Mouse (Mus musculus): Measurements from ENCODE around the gene Ap1s1. TPM values are rescaled to one million over a fixed set of nuclear protein-coding genes. Genes with fewer than 3 reads are reported as not detected.

The Ap1s1 gene
- polyA plus RNA-seq, 1 experiment from 2014 or later, result 112 TPM

GRCm38 (mm10) chr5:137076191-137076930 lies 30.4 kb upstream of the Ap1s1 start:
- H3K27ac ChIP-seq (ENCODE audit: low read length), result peak overlapping the region; percentile 86
- TF ChIP-seq EP300 (IDR thresholded peaks at IDR 0.05) (0 out of 2 replicates have a peak, but pooled peaks have one; percentile 10), CTCF (IDR thresholded peaks at IDR 0.05) (no peak)
- DNase-seq (ENCODE audit: low spot score) (peak; percentile 88), ATAC-seq (peak; percentile 34)
- H3K27me3 ChIP-seq (replicated peaks; ENCODE audit: insufficient read depth, low read length), result no peaks in the 10 kb centered on the region
- H3K4me3 ChIP-seq (ENCODE audit: low read depth, low read length), result no peak overlapping the region
- WGBS, result 16% methylated on average over 11 of the region's 12 CpGs
- H3K9me3 ChIP-seq (ENCODE audit: low read length), result no peaks in the 10 kb centered on the region
- no peaks in the 10 kb centered on the region for H3K36me3 ChIP-seq (ENCODE audit: insufficient read depth, low read length)
- H3K4me2 ChIP-seq (replicated peaks; ENCODE audit: low read depth, low read length), result no peak overlapping the region
- H3K4me1 ChIP-seq (ENCODE audit: insufficient read depth, low read depth, low read length), result peaks cover 50% of the 10 kb centered on the region
- H3K9ac ChIP-seq (replicated peaks; ENCODE audit: low read depth), result no peak overlapping the region

- Histone ChIP-seq H3K4me3 (ENCODE audit: low read depth, low read length) (no peak overlapping the region), H3K9me3 (ENCODE audit: low read length) (no peaks in the 10 kb centered on the region), H3K27me3 (replicated peaks; ENCODE audit: insufficient read depth, low read length) (no peaks in the 10 kb centered on the region), H3K4me2 (replicated peaks; ENCODE audit: low read depth, low read length) (no peak overlapping the region), H3K36me3 (ENCODE audit: insufficient read depth, low read length) (no peaks in the 10 kb centered on the region), H3K9ac (replicated peaks; ENCODE audit: low read depth) (no peak overlapping the region), H3K27ac (ENCODE audit: low read length) (peak overlapping the region; percentile 86), H3K4me1 (ENCODE audit: insufficient read depth, low read depth, low read length) (peaks cover 50% of the 10 kb centered on the region)
- no peak for TF ChIP-seq CTCF (IDR thresholded peaks at IDR 0.05)
- TF ChIP-seq EP300 (IDR thresholded peaks at IDR 0.05), result no peak
- WGBS, result 49% methylated on average over 6 of the region's 6 CpGs
- ATAC-seq (no peak), DNase-seq (ENCODE audit: low spot score) (no peak)
Measured at GRCm38 (mm10) chr5:137075726-137076125, 29.8 kb upstream of the Ap1s1 start.

GRCm38 (mm10) chr5:137074191-137074651 lies 28.3 kb upstream of the Ap1s1 start:
- H3K36me3 ChIP-seq (ENCODE audit: insufficient read depth, low read length), result no peaks in the 10 kb centered on the region
- peak overlapping the region; percentile 70 for H3K27ac ChIP-seq (ENCODE audit: low read length)
- ATAC-seq (peak; percentile 4), DNase-seq (ENCODE audit: low spot score) (peak; percentile 63)
- H3K27me3 ChIP-seq (replicated peaks; ENCODE audit: insufficient read depth, low read length), result no peaks in the 10 kb centered on the region
- H3K9me3 ChIP-seq (ENCODE audit: low read length), result no peaks in the 10 kb centered on the region
- TF ChIP-seq EP300 (IDR thresholded peaks at IDR 0.05) (no peak), CTCF (IDR thresholded peaks at IDR 0.05) (no peak)
- H3K9ac ChIP-seq (replicated peaks; ENCODE audit: low read depth), result no peak overlapping the region
- H3K4me3 ChIP-seq (ENCODE audit: low read depth, low read length), result no peak overlapping the region
- WGBS, result 20% methylated on average over 6 of the region's 6 CpGs
- peaks cover 50% of the 10 kb centered on the region for H3K4me1 ChIP-seq (ENCODE audit: insufficient read depth, low read depth, low read length)
- no peak overlapping the region for H3K4me2 ChIP-seq (replicated peaks; ENCODE audit: low read depth, low read length)

- no peak for DNase-seq (ENCODE audit: low spot score)
- no peak for TF ChIP-seq CTCF (IDR thresholded peaks at IDR 0.05)
- no peak for TF ChIP-seq EP300 (IDR thresholded peaks at IDR 0.05)
- 85% methylated on average over 8 of the region's 8 CpGs for WGBS
- Histone ChIP-seq H3K4me2 (replicated peaks; ENCODE audit: low read depth, low read length) (no peak overlapping the region), H3K36me3 (ENCODE audit: insufficient read depth, low read length) (no peaks in the 10 kb centered on the region; the same call in 1 of the 2 replicates), H3K4me1 (ENCODE audit: insufficient read depth, low read depth, low read length) (peaks cover 42% of the 10 kb centered on the region), H3K27me3 (replicated peaks; ENCODE audit: insufficient read depth, low read length) (no peaks in the 10 kb centered on the region), H3K27ac (ENCODE audit: low read length) (peak overlapping the region; percentile 90), H3K4me3 (ENCODE audit: low read depth, low read length) (no peak overlapping the region), H3K9me3 (ENCODE audit: low read length) (no peaks in the 10 kb centered on the region), H3K9ac (replicated peaks; ENCODE audit: low read depth) (no peak overlapping the region)
- ATAC-seq, result no peak
Measured at GRCm38 (mm10) chr5:137073141-137073540, 27.2 kb upstream of the Ap1s1 start.

- H3K27ac ChIP-seq (ENCODE audit: low read length), result peak within 1 kb of the TSS; percentile 90
- peaks cover 40% of the 10 kb centered on the region for H3K4me1 ChIP-seq (ENCODE audit: insufficient read depth, low read depth, low read length)
- peak within 1 kb of the TSS; percentile 56 for H3K4me2 ChIP-seq (replicated peaks; ENCODE audit: low read depth, low read length)
- peak; percentile 87 for ATAC-seq
- no peaks in the 10 kb centered on the region; the same call in 1 of the 2 replicates for H3K36me3 ChIP-seq (ENCODE audit: insufficient read depth, low read length)
- DNase-seq (ENCODE audit: low spot score), result peak; percentile 97
- H3K9me3 ChIP-seq (ENCODE audit: low read length), result no peaks in the 10 kb centered on the region
- H3K4me3 ChIP-seq (ENCODE audit: low read depth, low read length), result peak within 1 kb of the TSS; percentile 33
- TF ChIP-seq EP300 (IDR thresholded peaks at IDR 0.05) (peak; percentile 20; the same call in 1 of the 2 replicates), CTCF (IDR thresholded peaks at IDR 0.05) (no peak)
- 5% methylated on average over 23 of the region's 23 CpGs for WGBS
- no peaks in the 10 kb centered on the region for H3K27me3 ChIP-seq (replicated peaks; ENCODE audit: insufficient read depth, low read length)
- H3K9ac ChIP-seq (replicated peaks; ENCODE audit: low read depth), result peak within 1 kb of the TSS; percentile 27; the same call in 1 of the 2 replicates
Measured at GRCm38 (mm10) chr5:137072079-137072960, 26.4 kb upstream of the Ap1s1 start, which contains the start of gene Serpine1. Serpine1 (minus strand) TSS chr5:137072268.

Data from lung, postnatal 0 days (tissue).